Comparison of ENCODE assay signal across 16 mouse cellular contexts in genomic region chr17:90129183-90129582, GRCm38 (mm10).
"Had no signal": no experiment of that assay in that cellular context is flagged by ENCODE, and none has a peak within 500 bp of the region (broad histone marks: within the 10 kb centered on the region; RNA-seq: fewer than 3 reads in every experiment).

No protein-coding gene starts in this region.

- DNase-seq: gastrocnemius, postnatal 14 days; gastrocnemius, postnatal 36 days; heart, adult 18-20 months; heart, postnatal 10 days; heart, postnatal 4 days; kidney, adult 18-20 months; kidney, adult 8-10 months; kidney, postnatal 10 days; kidney, postnatal 25 days; kidney, postnatal 4 days; liver; liver, embryonic 13.5 days had no signal

- ATAC-seq: hindbrain, embryonic 16.5 days; inflammation-experienced regulatory T-cells, adult 6 months; intestine, embryonic 15.5 days; intestine, postnatal 0 days had no signal
